Mouse (Mus musculus) spleen, postnatal 10 days (tissue): ENCODE measurements at regions not wholly inside any gene's neighbourhood (a gene's known extent, or its start where the extent isn't known, plus 50 kb on each side); places are given as distances from the start of the nearest gene placed in this dataset.

Source experiments
- DNase-seq, 2 experiments: peaks; one replicate each; pipeline ENCODE4 v3.0.0; 2021 to 2022; ENCODE audit warnings: low spot score in 2 of 2

DNA sequence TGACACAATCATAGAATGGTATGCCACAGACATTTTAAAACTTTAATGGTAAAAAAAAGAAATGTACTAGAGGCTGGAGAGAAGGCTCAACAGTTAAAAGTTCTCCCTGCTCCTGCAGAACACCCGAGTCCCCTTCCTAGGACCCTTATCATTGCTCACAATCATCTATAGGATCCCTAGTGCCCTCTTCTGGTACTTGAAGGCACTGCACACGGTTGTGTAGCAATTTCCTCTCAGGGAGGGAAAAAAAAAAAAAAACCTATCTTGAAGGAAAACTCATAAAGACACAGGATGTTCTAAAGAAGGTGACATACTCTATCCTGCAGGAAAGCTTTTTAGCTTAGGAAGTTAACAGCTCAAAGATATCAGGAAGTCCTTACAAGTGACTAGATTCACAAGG lies 154.4 kb upstream of the Lmcd1 start:
- DNase-seq, result no peak

DNA sequence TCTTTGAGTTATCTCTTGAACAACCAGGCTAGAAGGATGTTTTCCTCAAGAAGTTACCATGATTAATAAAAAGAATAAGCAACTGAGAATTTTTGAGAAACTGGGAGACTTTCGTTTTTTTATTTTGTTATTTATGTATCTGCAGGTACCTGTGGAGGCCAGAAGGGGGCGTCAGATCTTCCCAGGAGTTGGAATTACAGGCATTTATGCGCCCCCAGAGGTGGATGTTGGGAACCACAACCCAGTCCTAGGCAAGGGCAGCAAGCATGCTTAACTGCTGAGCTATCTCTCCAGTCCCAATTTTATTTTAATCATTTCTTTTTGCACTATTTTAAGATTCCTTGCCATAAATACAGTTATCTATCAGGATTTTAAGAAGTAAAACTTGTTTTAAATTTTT lies 140.0 kb upstream of the Lmcd1 start:
- DNase-seq, result peak in 1 of 2 experiments; percentile 18

DNA sequence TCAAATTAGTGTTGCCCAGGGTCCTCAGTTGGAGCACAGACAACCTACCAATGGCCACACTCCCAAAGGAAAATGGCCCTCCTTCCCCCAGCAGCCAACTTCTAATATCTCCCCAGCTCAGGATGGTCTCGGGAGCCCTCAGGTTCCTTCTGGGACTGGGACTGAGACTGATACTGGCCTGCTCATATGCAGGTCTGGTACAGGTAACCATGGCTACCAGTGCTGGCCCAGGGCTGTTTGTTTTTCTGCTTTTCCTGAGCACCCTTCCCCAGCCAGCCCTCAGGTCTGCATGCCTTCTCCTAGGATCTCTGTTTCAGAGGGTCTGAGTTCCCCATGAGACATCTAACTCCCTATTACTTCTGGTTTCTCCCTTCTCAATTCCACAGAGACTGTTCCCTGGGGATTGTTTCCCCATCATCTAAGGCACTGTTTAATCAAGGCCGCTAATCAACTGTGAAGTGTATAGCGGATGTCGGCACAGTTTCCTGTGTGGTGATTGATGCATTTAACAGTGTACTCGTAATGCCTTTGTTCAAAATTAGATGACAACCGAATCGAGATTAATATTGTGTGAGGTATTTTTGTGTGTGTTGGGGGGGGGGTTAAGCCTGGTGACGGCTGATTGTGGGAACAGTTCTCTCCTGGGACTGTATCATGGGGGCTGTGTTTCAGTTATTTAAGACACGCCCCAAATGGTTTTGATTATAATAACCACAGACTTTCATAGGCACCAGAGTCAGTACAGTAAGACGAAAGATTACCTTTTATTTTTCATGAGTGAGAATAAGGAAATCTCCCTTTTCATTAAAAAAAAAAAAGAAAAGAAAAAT lies 120.8 kb upstream of the Lmcd1 start:
- DNase-seq, result no peak

DNA sequence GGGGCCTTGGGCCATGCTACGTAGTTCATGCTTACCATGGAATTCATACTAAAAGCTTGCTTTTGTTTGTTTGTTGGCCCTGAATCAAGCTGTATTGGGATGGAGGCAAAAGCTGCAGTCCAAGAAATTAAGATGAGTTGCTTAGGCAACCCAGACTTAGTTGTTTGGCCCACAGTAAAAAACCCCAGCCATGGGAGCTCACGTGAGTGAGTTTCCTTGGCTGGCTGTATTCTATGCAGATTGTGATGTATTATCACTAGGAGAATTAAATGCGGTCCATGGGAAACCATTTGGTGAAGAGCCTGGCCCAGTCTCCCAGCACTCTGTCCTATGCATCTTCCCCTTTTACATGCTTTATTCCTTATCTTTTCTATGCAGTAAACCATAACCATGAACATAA lies 106.1 kb upstream of the Lmcd1 start:
- no peak for DNase-seq

DNA sequence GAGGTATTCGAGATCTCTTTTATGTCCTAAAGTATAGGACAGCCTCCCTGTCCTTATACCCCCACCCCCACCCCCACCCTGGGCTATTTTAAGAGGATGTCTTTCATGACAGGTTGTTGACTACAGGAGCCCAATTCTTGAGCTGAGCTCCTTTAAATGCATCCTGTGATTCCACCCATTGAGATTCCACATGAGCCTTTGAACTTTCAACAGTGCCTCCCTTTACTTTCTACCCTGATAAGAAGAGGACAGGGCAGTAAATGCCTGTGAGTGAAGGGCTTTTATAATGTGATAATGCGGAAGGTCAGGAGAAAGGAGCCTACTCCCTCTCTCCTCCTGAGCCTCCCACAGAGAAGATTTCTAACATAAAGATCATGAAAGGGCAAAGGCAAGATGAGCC lies 97.2 kb upstream of the Lmcd1 start:
- DNase-seq, result no peak

DNA sequence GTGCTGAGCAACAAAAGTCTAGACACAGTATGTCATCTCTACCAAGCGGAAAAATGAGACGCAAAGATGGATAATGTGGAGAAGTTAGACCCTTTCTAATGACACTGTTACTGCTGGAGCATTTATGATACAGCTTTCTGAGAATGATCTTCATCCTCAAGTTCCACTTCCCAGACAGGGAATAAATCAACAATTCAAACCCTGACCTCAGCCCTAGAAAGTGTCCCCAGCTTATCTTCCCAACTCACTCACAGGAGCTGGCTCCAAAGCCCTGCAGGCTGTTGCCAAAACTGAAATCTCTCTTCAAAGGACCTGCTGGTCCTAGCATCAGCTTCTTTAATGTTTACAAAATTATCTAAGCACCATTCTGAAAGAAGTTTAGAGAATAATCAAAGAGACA lies 85.9 kb upstream of the Lmcd1 start:
- DNase-seq, result no peak

DNA sequence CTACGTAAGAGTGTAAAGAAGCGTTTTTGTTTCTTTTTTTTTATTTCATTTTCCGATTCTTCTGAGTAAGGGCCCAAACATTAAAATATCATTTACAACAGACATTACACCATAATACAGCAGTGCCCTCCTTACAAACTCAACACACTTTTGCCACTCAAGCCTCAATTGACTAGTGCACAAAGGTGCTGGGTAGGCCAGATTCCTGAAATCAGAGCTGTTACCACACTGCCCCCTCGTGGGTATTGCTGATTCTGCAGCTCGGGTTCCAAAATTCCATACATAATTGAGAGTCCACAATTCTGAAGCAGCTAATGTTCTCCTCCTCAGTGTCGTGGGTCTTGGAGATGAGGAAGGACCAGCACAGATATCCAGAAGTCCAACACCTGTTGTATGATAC lies 82.5 kb upstream of the Lmcd1 start:
- DNase-seq, result peak in 1 of 2 experiments; percentile 43

DNA sequence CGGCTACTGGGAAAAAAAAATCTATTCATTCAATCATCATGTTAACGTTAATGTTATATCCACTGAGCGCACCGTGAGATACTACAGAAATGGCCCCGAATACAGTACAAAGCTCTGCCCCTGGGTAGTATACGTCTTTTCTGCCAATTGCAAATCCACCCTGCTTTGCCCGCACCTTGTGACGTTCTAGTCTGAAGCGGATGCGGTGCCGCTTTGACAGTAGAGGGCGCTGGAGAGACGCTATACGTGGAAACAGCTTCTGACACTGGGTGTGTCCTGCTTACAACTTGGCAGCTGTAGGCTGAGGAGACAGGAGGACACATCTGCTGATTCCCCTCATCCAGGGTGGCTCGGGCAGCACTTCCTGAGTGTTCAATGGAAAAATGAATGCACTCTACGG lies 76.1 kb upstream of the Lmcd1 start:
- peak; percentile 32 to 75 for DNase-seq

DNA sequence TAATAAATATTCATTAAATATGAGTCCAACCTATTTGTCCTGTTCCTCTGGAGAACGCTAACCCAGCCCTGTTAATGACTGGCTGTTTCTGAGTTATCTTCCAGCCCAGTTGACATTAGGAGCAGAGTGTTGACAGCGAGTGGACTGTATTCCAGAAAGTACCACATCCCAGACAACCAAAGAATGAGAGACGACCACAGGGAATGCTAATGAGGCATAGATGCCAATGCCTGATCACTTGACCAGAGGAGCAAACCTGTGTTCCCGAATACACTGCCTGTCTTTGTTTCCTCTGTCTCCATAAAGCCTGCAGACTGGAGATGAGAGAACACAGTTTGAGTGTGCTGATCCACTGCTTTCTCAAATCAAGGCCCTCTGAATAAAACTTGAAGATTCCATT lies 74.3 kb upstream of the Lmcd1 start:
- no peak for DNase-seq

DNA sequence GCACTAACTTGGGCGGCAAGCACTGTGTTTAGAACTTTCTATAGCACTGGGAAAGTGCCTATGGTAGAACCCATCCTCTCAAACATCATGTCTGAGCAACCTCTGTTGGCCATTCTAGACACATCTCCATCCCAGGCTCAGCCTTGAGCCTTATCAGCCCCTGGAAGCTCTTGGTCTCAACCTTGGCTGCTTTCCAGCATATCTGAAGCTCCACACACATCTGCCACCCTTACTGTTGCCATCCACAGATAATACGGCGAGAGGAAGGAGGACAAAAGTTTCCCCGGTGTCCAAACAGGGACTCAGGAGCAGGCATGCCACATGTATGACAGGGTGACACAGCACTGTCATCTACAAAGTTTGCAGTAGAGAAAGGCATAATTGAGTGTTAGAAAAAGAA lies 71.4 kb upstream of the Lmcd1 start:
- DNase-seq, result no peak

DNA sequence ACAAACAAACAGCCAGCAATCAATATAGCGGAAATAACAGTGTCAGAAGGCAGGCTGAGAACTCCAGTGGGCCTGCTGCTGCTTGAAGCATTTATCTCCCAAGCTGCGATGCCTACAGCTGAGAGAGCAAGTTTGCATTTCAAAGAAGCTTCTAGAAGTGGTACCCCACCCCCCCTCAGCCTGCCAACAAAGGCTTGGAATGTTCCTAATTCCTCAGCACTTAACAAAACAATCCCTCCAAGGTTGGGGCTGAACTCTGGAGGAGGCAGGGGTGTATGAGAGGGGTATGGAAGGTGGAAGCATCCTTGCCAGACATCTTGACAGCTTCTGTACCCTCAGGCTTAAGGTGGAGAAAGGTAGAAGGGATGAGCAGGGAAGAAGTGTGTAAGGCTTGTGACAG lies 70.2 kb upstream of the Lmcd1 start:
- no peak for DNase-seq

DNA sequence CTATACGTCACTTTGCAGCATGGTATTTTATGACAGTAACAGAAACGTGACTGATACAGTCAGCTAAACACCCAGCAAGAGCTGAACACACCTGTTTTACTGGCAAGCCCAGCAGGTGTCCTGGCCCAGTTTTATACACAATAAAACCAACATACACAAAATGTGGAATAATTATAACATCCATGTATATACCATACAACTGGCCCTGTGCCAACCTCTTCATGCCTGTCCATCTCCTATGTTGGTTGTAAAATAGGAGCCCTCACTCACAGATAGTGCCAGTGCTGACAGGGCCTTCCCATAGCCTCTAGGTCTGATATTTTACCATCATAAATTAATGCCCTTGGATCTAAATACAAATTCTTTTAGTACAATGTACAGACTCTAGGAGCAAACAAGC lies 68.6 kb upstream of the Lmcd1 start:
- DNase-seq, result no peak

DNA sequence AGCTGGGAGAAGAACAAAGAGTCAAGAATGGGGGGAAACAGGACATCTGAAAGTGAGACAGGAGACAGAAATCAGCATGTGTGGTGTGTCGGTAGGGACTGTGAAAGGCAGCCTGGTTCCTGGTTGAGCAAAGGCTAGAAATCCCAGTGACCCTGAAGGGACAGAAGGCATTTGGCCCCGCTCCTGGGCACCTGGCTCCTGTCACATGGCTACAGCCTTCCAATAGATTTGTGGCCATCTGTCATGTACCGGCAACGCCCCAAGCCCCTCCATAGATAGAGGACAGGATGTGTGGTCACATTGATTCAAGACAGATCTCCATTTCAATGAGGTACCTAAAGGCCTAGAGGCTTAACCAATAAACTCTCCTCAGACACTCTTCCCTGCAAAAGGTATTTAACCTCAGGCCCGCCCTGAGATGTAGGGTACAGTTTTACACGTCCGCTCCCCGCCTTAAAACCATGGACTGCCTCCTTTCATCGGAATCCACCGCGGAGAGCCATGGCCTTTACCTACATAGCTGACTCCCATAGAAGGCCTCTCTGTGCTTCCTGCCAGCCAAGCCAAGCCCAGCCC lies 68.0 kb upstream of the Lmcd1 start:
- DNase-seq, result no peak

DNA sequence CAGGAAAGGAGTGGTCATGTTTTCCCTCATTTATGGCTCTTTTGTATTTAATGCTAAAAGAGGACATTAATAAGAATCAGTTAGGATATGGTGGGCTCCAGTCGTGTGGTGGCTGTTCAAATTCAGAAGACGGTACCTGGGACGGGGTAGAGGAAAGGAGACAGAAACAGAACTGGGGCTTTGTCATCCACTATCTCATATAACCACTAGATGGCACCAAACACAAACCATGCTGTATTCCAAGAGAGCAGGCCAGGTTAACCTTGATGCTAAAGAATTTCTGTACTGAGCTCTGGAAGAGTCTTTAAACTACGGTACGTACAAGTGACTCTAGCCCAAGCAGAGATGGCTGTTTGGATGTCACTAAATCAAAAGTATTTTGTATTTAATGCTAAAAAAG lies 66.3 kb upstream of the Lmcd1 start:
- no peak for DNase-seq

DNA sequence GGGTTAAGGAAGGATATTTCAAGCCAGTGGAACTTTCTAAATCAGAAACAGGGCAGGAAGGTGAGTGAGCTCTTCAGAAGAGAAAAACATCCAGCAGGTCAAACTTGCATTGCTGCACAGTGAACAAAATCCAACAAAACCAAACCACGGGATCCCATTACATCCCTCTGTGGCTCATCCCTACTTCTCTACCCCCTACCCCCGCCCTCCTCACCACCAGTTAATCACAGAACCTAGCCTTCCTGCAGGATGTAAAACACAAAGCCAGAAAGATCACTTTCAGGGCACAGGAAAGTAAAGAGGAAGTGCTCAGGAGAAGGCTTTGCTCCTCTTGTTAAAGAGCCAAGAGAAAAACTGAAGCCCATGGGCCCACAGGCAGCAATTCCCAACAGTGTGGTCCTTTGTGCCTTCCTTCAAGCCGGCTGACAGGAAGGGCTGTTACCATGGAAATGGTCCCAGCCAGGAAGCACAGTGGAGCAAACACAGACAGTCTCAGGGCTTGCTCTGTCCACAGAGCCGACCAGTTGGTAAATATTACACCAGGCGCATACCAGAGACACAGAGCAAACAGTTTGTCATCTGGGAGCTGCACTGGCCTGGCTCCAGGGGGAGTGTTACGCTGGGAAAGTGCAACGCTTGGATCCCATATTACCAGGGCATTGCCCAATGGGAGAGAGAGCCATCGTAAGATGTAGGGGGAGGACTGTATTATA lies 63.2 kb upstream of the Lmcd1 start:
- no peak for DNase-seq

DNA sequence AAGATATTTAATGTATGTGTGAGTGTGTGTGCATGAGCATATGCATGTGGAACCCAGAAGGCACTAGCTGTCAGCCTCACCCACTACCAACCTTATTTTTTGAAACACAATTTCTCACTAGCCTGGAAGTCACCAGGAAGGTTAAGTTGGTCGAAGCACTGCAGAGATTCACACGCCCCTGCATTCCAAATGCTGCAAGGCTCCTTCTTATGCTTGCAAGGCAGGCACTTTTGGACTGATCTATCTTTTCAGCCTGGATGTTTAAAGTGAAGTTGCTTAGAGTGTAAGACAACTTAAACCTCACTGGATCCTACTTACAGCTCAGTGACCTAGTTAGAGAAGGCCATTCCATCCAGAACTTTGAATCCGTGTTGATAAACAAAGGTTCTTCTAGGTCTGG lies 56.7 kb upstream of the Lmcd1 start:
- no peak for DNase-seq

DNA sequence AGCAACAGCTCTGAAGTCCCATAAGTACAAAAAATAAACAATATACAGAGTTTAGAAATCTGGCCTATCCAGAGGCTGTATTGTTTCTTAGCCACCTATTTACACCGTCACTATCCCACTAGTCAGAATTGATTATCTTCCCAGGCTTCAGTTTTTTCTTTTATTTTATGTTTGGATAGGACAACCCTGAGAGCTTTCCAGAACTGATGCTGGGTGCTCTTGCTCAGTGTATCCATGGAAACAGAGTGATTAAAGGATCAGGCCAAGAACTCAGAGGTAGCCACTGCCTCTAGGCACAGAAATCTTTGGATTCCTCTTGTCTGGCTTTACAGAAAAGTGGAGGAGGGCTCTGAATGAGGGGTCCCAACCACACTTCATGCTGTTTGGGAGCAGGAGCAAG lies 55.3 kb upstream of the Lmcd1 start:
- no peak for DNase-seq

DNA sequence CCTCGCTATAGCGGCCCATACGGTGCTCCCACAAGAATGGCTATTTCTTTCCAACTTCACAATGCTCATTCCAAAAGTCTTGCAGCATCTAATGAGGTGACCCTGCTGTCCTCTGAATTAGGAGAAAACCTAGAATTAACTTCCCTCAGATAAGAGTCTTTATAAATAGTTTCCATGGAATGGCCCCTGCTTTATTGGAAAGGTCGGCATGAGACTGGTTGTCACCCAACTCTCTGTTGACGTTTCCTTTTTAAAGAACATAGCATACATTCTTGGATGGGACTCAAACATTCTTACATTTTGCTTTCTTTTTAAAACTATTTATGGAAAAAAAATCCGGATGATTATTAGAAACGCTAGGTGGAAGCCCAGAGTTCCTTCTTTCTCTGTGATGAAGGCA lies 53.9 kb upstream of the Lmcd1 start:
- DNase-seq, result no peak

DNA sequence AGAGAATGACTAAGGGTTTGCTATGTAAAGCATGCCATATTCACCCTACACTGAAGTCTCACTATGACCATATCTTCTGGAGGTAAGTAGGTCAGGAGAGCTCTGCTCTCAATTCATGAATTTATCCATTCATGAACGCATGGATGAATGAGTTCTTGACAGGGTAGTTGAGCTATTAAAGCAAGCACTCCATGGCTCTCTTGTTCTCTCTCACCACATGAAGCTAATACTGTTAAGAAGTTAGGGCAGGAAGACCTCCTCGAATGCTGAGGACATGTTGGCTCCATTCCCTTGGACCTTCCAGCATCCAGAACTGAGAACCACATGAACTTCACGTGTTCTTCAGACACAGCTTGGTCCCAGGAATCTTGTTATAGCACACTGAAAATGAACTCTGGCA lies 53.4 kb upstream of the Lmcd1 start:
- DNase-seq, result no peak

DNA sequence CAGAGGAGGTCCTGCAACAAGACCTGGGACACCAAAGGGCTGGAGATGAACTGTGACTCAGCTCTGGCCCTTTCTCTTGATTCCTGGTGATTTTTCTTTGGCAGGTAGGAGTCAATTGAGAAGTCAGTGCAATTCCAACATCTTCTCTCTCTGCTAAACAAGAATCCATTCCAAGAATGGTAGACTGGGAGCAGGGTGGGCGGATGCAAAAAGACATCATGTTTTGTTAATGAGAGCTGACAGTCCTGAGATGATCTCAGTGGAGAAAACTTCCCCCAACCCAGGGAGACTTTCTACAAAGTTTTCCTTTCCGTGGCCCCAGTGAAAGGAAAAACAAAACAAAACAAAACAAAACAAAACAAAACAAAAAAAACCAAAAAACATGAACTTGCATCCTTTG lies 52.2 kb upstream of the Lmcd1 start:
- DNase-seq, result no peak

DNA sequence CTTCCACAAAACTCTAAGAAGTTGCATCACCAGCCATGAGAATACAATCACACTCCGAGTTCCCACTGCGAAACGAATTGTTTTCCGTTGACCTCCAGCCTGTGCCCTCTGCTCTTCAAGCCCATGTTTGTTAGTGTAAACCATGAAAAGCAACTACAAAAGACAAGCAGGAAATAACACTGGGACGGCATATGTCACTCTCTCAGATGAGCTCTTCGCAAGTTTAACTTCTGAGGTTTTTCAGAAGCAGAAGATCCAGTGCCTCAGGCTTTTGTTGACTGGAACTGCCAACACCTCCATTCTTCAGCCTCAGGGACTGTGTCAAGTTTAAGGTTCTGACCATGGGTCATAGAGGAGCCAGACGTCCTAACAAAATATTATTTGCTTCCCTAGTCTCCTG lies 50.2 kb upstream of the Lmcd1 start:
- DNase-seq, result no peak
